Mouse (Mus musculus): Measurements from ENCODE around the gene Ugt2b5. TPM values are rescaled to one million over a fixed set of nuclear protein-coding genes. Genes with fewer than 3 reads are reported as not detected.

Ugt2b5 gene
- polyA plus RNA-seq (2012; rRNA removed) = 0.04 TPM in 1 of 2 replicates, not detected in the other

GRCm38 (mm10) chr5:87140196-87140595 lies at the start of gene Ugt2b5:
Gene Ugt2b5, minus strand, starts transcription at chr5:87140318.

GRCm38 (mm10) chr5:87092346-87093027 lies 47.6 kb downstream of the Ugt2b5 start, which contains the start of gene Ugt2b36:
Gene Ugt2b36, minus strand, starts transcription at chr5:87092555.

Other genes with a start within 250 kb of the Ugt2b5 start
- gene Ugt2b34, start 233.4 kb downstream of the Ugt2b5 start, polyA plus RNA-seq (2012; rRNA removed) = 1.0 and 2.2 TPM in 2 replicates
- gene Ugt2b1, start 213.8 kb downstream of the Ugt2b5 start, polyA plus RNA-seq (2012; rRNA removed) = not detected in 2 replicates
- 0.13 and 0.14 TPM in 2 replicates for gene Ugt2b35, start 139.5 kb downstream of the Ugt2b5 start, polyA plus RNA-seq (2012; rRNA removed)
- 0.06 and 0.08 TPM in 2 replicates for gene Ugt2b36, start 47.8 kb downstream of the Ugt2b5 start, polyA plus RNA-seq (2012; rRNA removed)
- not detected in 2 replicates for gene Ugt2b37, start 114.5 kb upstream of the Ugt2b5 start, polyA plus RNA-seq (2012; rRNA removed)
- gene Ugt2a3, start 196.9 kb upstream of the Ugt2b5 start, polyA plus RNA-seq (2012; rRNA removed) = not detected in 2 replicates

All from central nervous system, embryonic 11.5 days (tissue).